Comparison of ENCODE assay signal across 8 mouse cellular contexts in genomic region chr11:115403338-115404124, GRCm38 (mm10). TPM values are rescaled to one million over a fixed set of nuclear protein-coding genes. Genes with fewer than 3 reads are reported as not detected.
DNase-seq lines count a peak whose midpoint lies in the region; ATAC-seq and TF ChIP-seq lines count a peak whose summit lies in the region.

Mrpl58 (plus strand) TSS chr11:115403752.

- H3K27ac ChIP-seq in gastrocnemius, adult 2 months: peak within 1 kb of the TSS; percentile 95
- H3K27ac ChIP-seq in hindbrain, embryonic 16.5 days (ENCODE audit: low read depth, low read length): peak within 1 kb of the TSS; percentile 93
- H3K27ac ChIP-seq in macrophage: peak within 1 kb of the TSS; percentile 49

- no peaks in the 10 kb centered on the region for H3K9me3 ChIP-seq in hindbrain, embryonic 16.5 days (ENCODE audit: control insufficient read depth, low read length)

- peaks cover 20% of the 10 kb centered on the region for H3K4me1 ChIP-seq in hindbrain, embryonic 16.5 days (ENCODE audit: control insufficient read depth, insufficient read depth, low read depth, low read length)

- H3K9ac ChIP-seq in hindbrain, embryonic 16.5 days (ENCODE audit: low read depth, low read length): peak within 1 kb of the TSS; percentile 94

- DNase-seq in cerebellum, postnatal 4 days (ENCODE audit: low spot score in 2 of 2): peak; percentile 67 to 85
- peak; percentile 93 for DNase-seq in gastrocnemius, adult 2 months
- DNase-seq in left cerebral cortex, adult 18-20 months (ENCODE audit: low spot score in 2 of 2): peak; percentile 78 to 88
- DNase-seq in retina, postnatal 7 days (ENCODE audit: low read depth, low spot score): peak; percentile 77
- DNase-seq in urinary bladder, adult 2 months (ENCODE audit: low spot score): peak; percentile 83

- no peaks in the 10 kb centered on the region for H3K27me3 ChIP-seq in hindbrain, embryonic 16.5 days (replicated peaks; ENCODE audit: control insufficient read depth, insufficient read depth, low read length)

- 0 out of 2 replicates have a peak, but pooled peaks cover 3% of the 10 kb centered on the region for H3K36me3 ChIP-seq in hindbrain, embryonic 16.5 days (ENCODE audit: control insufficient read depth, insufficient read depth, low read length)
- H3K36me3 ChIP-seq in macrophage (ENCODE audit: inconsistent target): no peaks in the 10 kb centered on the region

- peak within 1 kb of the TSS; percentile 89 for H3K4me2 ChIP-seq in hindbrain, embryonic 16.5 days (ENCODE audit: low read length)

- peak within 1 kb of the TSS; percentile 81 for H3K4me3 ChIP-seq in gastrocnemius, adult 2 months
- H3K4me3 ChIP-seq in hindbrain, embryonic 16.5 days (ENCODE audit: low read length): peak within 1 kb of the TSS; percentile 80
- H3K4me3 ChIP-seq in macrophage (ENCODE audit: inconsistent target): peak within 1 kb of the TSS; percentile 63

- intact Hi-C loops in gastrocnemius, adult 2 months (cut with DNase I): no loop called here

- TF ChIP-seq CTCF in gastrocnemius, adult 2 months (IDR thresholded peaks at IDR 0.05): peak; percentile 6; the same call in 1 of the 2 replicates

- ATAC-seq in activated CD4-positive, CD25-positive, alpha-beta regulatory T cell, adult 4 months: peak; percentile 58
- peak; percentile 92 for ATAC-seq in hindbrain, embryonic 16.5 days

- H3K79me2 ChIP-seq in macrophage (ENCODE audit: inconsistent target): peaks cover 12% of the 10 kb centered on the region; the same call in 1 of the 2 replicates

- 3% methylated on average over 50 of the region's 50 CpGs for WGBS in hindbrain, embryonic 16.5 days
- 5% methylated on average over 37 of the region's 50 CpGs for WGBS in macrophage (ENCODE audit: missing documents)

RNA-seq across cellular contexts. Expression of gene Mrpl58, which starts in this region (rescaled TPM):
- polyA plus RNA-seq in activated CD4-positive, CD25-positive, alpha-beta regulatory T cell, adult 4 months (2017; shearing (Covaris generic)): 100 to 1,000 TPM; 206 to 214 TPM
- total RNA-seq in gastrocnemius, adult 2 months (2021): 10 to 100 TPM; 79.2 to 99.2 TPM
- polyA plus RNA-seq in hindbrain, embryonic 16.5 days (2015; fragmentation: Nextera tagmentation; extraction: Ambion mirVana): 185 and 186 TPM in 2 replicates
- total RNA-seq in left cerebral cortex, adult 18-20 months (2021): 100 to 1,000 TPM; 111 to 122 TPM
- 10 to 100 TPM in 14 of 26 experiments, 1 to 10 TPM in 11, not detected in 1; 1.9 to 25.3 (median 10.9) TPM for total RNA-seq in macrophage (2018; cell fraction: chromatin; rRNA removed)
- total RNA-seq in macrophage (2018; cell fraction: cytosol; rRNA removed): 10 to 100 TPM; 22.1 to 54.3 (median 38.2) TPM
- 10 to 100 TPM in 15 of 26 experiments, 1 to 10 TPM in 11; 4.2 to 25.9 (median 11.9) TPM for total RNA-seq in macrophage (2018; cell fraction: nucleus; rRNA removed)
- 33.0 to 43.0 TPM (median 39.2 TPM) in 3 replicates for polyA plus RNA-seq in macrophage (2018)
- polyA plus RNA-seq in urinary bladder, adult 2 months (2012; rRNA removed): 89.3 and 89.6 TPM in 2 replicates

Comparison
In these comparisons a context has a peak if more than half of its experiments do, and no peak if none do; other contexts are left out.
1. Peak in every context shown above with its lines: DNase-seq, ATAC-seq, H3K4me3 ChIP-seq and H3K27ac ChIP-seq.